Mouse (Mus musculus): ENCODE measurements at regions not wholly inside any gene's neighbourhood (a gene's known extent, or its start where the extent isn't known, plus 50 kb on each side); places are given as distances from the start of the nearest gene placed in this dataset.

DNA sequence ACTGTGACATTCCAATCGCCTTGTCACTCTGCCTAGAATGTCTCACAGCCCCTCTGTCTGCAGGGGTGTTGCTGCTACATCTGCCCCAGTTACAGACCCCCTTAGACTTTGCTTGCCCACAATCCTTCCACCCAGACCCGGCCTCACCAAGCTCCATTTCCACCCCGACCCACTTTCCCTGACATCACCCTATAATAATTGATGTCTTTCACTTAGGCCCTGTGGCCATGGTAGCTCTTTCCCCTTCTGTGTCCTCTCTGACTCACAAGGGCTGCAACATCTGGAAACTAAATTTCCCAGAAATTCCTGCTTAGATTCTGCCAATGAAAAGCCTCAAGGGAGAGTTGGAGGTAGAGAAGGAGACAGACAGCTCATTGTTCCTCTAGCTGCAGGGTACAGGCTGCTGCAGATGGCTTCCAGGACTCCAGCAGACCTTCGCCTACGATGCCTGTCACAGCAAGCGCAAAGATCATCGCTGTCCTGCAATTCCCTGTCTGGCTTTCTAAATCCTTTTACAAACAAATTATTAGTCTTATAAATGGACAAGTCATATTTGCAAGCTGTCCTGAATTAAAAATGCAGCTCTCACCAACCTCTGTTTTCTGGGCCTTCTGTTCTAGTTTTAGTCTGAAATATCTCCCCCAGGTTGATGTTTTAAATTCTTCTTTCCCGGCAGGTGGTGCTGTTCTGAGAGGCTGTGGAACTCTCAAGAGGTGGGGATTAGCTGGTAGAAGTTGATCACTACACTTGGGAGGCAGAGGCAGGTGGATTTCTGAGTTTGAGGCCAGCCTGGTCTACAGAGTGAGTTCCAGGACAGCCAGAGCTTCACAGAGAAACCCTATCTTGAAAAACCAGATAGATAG, 104.9 kb upstream of the Oxgr1 start:
- peaks cover 7% of the 10 kb centered on the region for H3K27me3 ChIP-seq
- CTCF ChIA-PET = interaction anchor here (1.4 to 2.3 kb wide), 3 partner anchors 8 to 11 kb away, joined by 3 to 7 read pairs (median 6); no protein-coding TSS in a partner anchor
- no peak for DNase-seq (ENCODE audit: low read depth, low spot score)
- ATAC-seq = no peak
- no peak for TF ChIP-seq CTCF (IDR thresholded peaks at IDR 0.05)
- POLR2A ChIA-PET = no interaction called here
- in situ Hi-C loops (cut with MboI; ENCODE audit: low pct_unique_long_range_greater_than_20kb) = no loop called here

DNA sequence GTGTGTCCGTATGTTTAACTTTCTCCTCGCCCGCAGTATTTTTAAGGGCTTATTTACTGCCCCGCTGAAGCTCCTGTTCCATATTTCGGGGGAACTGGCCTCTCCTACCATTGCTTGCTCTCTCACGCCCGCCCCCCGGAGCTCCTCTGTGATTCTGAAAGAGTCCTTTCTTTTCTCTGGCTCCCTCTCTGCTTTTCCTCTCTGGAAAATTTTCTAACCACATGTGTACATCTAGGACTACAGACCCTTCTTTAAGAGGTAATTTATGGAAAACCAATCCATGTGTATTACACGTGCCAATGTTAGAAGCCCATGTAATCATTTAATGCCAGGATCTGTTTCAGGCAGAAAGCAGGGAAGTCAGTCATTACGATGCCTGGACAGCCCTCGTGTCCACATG, 106.6 kb upstream of the Oxgr1 start:
- POLR2A ChIA-PET = no interaction called here
- CTCF ChIA-PET = interaction anchor here (1.4 to 1.8 kb wide), 2 partner anchors 11 to 12 kb away, joined by 3 to 7 read pairs; no protein-coding TSS in a partner anchor
- ATAC-seq (no peak), DNase-seq (ENCODE audit: low read depth, low spot score) (no peak)
- TF ChIP-seq CTCF (IDR thresholded peaks at IDR 0.05) = no peak
- peaks cover 7% of the 10 kb centered on the region for H3K27me3 ChIP-seq
- in situ Hi-C loops (cut with MboI; ENCODE audit: low pct_unique_long_range_greater_than_20kb) = no loop called here

DNA sequence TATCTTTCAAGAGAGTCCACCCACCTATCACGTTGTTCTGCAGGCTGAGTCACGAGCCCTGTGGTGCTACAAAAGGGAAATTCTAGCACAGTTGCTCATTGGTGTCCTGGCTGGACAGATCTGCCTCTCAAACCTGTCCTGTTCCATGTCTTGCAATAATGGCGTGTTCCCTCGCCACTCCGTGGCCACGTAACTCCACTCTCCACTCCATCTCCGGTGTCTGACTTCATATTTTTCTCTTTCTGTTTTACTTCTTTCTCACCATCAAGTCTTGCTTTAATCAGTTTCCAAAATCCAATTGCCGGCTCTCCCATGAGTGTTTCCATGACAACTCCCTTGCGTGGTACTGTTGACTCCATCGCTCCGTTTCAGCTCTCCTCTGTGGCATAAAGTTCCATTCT, 107.1 kb upstream of the Oxgr1 start:
- in situ Hi-C loops (cut with MboI; ENCODE audit: low pct_unique_long_range_greater_than_20kb) = no loop called here
- ChIA-PET POLR2A (no interaction called here), CTCF (interaction anchor here (1.8 kb wide), 1 partner anchor 12 kb away, joined by 7 read pairs; no protein-coding TSS in a partner anchor)
- ATAC-seq (no peak), DNase-seq (ENCODE audit: low read depth, low spot score) (no peak)
- TF ChIP-seq CTCF (IDR thresholded peaks at IDR 0.05) = no peak
- H3K27me3 ChIP-seq = peaks cover 7% of the 10 kb centered on the region

DNA sequence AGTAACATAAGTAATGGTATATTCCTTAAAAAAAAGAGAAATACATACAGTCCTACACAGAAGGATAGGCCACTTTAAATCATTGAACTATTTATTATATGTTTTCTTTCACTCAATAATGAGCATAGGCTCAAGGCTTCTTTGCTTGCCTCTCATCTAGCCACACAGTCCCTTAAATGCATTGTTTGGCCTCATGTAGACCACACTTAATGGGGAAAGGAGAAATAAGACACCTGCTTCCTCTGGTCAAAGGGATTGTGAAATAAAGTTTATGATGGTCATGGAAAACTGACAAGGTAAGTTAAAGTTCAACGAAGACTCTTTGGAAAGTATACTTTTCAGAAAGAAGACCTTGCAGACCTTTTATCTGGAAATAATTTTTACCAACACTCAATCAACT, 108.4 kb upstream of the Oxgr1 start:
- CTCF ChIA-PET = no interaction called here
- ATAC-seq = no peak

DNA sequence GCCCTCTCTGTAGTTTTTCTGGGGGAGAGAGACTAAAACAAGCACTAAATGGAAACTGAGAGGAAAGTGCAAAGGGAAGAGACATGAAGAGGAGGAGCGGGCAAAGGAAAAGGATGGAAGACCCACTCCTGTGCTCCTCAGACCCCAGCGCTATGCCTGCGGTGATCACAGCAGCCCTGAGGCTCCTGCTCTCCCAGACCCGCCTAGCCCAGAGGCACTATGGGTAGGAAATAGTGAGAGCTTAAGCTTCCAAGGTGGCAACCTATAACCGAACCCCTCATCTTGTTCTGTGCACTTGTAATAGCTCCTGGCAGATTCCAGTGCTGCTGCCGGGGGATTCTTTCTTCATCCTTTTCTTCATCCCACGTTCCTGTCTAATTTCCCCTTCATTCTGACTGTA, 112.2 kb upstream of the Oxgr1 start:
- DNase-seq (ENCODE audit: low read depth, low spot score) (no peak), ATAC-seq (no peak)
- ChIA-PET CTCF (no interaction called here), POLR2A (no interaction called here)
- in situ Hi-C loops (cut with MboI; ENCODE audit: low pct_unique_long_range_greater_than_20kb) = no loop called here
- TF ChIP-seq CTCF (IDR thresholded peaks at IDR 0.05) = no peak
- peaks cover 7% of the 10 kb centered on the region for H3K27me3 ChIP-seq

More for the DNA sequence above, 108.4 kb upstream of the Oxgr1 start:
- in situ Hi-C loops (cut with MboI; ENCODE audit: low pct_unique_long_range_greater_than_20kb) = no loop called here
- H3K27me3 ChIP-seq = peaks cover 7% of the 10 kb centered on the region
- POLR2A ChIA-PET = no interaction called here
- no peak for DNase-seq (ENCODE audit: low read depth, low spot score)
- TF ChIP-seq CTCF (IDR thresholded peaks at IDR 0.05) = no peak

DNA sequence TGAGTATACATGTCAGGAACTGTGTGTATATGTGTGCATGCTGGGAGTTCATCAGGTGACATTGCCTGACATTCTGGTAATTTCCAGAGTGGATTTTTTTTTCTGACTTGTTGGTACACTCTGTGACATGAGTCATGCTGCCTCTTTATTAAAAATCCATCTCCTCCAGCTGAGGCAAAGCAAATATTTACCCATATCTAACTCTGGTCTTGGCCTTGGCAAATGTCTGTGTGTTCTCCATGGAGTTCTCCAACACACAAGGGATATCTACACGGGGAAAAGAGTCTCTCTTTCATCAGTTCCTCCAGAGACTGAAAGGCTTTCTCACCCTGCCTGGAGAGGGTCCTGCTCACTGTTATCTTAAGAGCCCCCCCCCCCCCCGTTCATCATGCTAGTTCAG, 111.3 kb upstream of the Mbnl2 start:
- no peaks in the 10 kb centered on the region for H3K27me3 ChIP-seq
- ATAC-seq = no peak
- no peak for TF ChIP-seq CTCF (IDR thresholded peaks at IDR 0.05)
- ChIA-PET CTCF (no interaction called here), POLR2A (no interaction called here)
- in situ Hi-C loops (cut with MboI; ENCODE audit: low pct_unique_long_range_greater_than_20kb) = no loop called here
- DNase-seq (ENCODE audit: low read depth, low spot score) = no peak

DNA sequence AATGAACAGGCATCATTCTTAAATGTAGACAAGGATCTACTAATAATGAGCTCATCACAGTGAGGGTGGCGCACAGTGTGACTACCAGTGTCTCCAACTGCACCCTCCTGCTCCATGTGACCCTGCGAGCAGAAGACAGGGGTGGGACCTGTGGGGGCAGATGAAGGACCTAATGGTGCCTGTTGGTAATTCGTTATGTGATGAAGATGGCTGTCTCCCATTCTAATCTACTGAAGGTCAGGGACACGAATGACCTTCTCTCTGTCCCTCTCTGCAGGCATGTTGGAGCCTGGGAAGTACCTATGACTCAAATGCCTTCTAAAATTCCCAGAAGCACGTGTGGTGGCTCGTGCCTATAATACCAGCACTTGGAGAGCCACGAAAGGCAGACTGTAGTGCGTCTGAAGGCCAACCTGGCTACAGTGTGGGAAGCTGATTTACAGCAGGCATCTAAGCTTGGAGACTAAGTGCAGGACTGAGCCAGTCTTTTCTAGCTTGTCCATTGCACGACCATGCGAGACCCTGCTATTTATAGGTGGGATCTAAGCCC, 109.9 kb upstream of the Mbnl2 start:
- POLR2A ChIA-PET = no interaction called here
- H3K27me3 ChIP-seq = no peaks in the 10 kb centered on the region
- no peak for DNase-seq (ENCODE audit: low read depth, low spot score)
- TF ChIP-seq CTCF (IDR thresholded peaks at IDR 0.05) = no peak
- CTCF ChIA-PET = no interaction called here
- in situ Hi-C loops (cut with MboI; ENCODE audit: low pct_unique_long_range_greater_than_20kb) = no loop called here
- no peak for ATAC-seq

DNA sequence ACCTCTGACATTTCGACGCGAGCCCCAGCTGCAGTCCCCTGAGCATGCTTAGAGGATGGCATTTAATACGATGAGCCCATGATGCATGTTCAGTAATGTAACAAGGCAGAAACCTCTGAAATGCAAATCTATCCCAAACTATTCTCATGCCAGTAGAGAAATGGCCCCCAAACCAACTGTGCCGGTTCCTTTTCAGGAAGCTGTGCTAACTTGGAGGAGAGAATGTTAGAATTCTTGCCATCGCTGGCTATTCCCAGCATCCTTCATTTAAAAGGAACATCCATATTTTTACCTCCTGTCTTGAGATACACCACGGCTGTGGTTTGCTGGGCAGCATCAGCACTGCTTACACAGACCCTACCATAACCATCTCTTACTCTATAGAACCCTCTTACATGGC, 104.7 kb upstream of the Mbnl2 start:
- DNase-seq (ENCODE audit: low read depth, low spot score) (no peak), ATAC-seq (no peak)
- ChIA-PET CTCF (interaction anchor here (1.0 kb wide), 1 partner anchor 277 kb away, joined by 3 read pairs; no protein-coding TSS in a partner anchor), POLR2A (no interaction called here)
- TF ChIP-seq CTCF (IDR thresholded peaks at IDR 0.05) = no peak
- no peaks in the 10 kb centered on the region for H3K27me3 ChIP-seq
- in situ Hi-C loops (cut with MboI; ENCODE audit: low pct_unique_long_range_greater_than_20kb) = no loop called here

DNA sequence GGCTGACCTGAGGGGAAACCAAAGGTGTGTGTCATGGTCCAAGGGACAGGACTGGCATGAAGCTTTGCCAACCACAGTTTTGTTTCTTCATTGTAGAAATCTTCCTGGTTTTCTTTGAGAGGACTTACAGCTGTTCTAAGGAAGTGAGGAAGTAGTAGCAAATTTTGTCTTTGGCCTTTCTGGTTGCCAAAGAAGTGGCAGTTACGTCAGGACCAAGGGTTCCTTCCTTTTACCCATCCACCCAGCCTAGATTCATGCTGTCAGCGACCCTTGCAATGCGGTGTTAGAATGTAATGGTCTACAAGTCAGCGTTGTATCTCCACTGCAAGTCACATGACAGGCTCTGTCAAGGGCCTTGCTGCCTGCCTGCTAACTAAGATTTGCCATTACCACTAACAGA, 103.4 kb upstream of the Mbnl2 start:
- ATAC-seq = no peak
- H3K27me3 ChIP-seq = no peaks in the 10 kb centered on the region
- ChIA-PET CTCF (no interaction called here), POLR2A (no interaction called here)
- no peak for TF ChIP-seq CTCF (IDR thresholded peaks at IDR 0.05)
- in situ Hi-C loops (cut with MboI; ENCODE audit: low pct_unique_long_range_greater_than_20kb) = no loop called here
- no peak for DNase-seq (ENCODE audit: low read depth, low spot score)

DNA sequence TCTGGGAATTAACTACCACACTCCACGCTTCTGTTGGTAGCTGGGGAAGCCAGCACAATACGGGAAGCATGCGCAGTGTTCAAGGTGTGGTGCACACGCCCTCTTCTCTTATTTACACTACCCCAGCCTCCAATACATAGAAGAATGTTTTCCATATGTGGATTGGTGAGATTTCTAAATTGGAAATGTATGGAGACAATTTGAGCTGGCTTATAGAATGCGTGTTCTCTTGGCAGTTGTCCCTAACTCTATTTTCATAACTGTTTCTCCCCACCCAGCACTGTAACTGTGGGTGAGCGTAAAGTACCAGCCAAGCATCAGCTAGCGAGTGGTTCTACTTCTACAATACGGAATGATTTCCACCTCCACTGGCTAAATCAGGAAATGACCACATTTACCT, 102.6 kb upstream of the Mbnl2 start:
- no peak for TF ChIP-seq CTCF (IDR thresholded peaks at IDR 0.05)
- no peak for ATAC-seq
- POLR2A ChIA-PET = no interaction called here
- H3K27me3 ChIP-seq = peaks cover 3% of the 10 kb centered on the region
- no peak for DNase-seq (ENCODE audit: low read depth, low spot score)
- CTCF ChIA-PET = no interaction called here
- in situ Hi-C loops (cut with MboI; ENCODE audit: low pct_unique_long_range_greater_than_20kb) = no loop called here

DNA sequence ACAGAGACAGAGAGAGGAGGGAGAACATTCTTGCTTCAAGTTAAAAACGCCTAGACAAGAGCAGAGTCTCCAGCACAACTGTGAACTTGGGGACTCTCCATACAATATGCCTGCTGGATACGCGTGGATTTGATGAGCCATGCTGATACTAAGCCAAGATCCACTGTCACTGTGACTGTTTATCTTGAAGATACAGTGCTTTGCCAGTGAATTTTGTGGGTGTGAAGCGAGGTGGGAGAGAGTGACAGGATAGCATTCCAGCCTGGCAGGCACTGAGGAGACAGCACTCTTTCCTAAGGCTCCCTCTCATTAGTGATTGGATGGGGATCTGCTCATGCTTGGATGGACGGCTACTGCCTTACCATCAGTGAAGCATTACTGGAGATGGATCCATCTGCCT, 100.9 kb upstream of the Mbnl2 start:
- no peak for DNase-seq (ENCODE audit: low read depth, low spot score)
- no peak for ATAC-seq
- TF ChIP-seq CTCF (IDR thresholded peaks at IDR 0.05) = no peak
- in situ Hi-C loops (cut with MboI; ENCODE audit: low pct_unique_long_range_greater_than_20kb) = no loop called here
- peaks cover 3% of the 10 kb centered on the region for H3K27me3 ChIP-seq
- POLR2A ChIA-PET = no interaction called here
- CTCF ChIA-PET = no interaction called here
